Mouse (Mus musculus) hindbrain, embryonic 14.5 days (tissue): ENCODE results near the gene Gm36864. TPM values are rescaled to one million over a fixed set of nuclear protein-coding genes. Genes with fewer than 3 reads are reported as not detected.
"Not testable (repeated sequence)": the region's sequence is repeated elsewhere in the genome, so short reads cannot be mapped to it uniquely, and the experiment has no call there.

Source experiments
- ATAC-seq: fragments of 200-750 bp; cut with Nextera tagmentation; 2 replicates; pipeline ENCODE4 v1.8.0; 2017; ENCODE audit warnings: moderate number of reproducible peaks, mild to moderate bottlenecking, moderate TSS enrichment, moderate library complexity; ENCODE audit not compliant: low FRiP score
- DNase-seq: peaks from one replicate; pipeline ENCODE4 v3.0.0-alpha.2; 2015; ENCODE audit warnings: low spot score
- H3K27ac ChIP-seq: fragments of 300-500 bp; sonication (generic); 2 replicates; pipeline ENCODE4 v1.5.1; 2014; ENCODE audit warnings: mild to moderate bottlenecking, moderate library complexity
- H3K27me3 ChIP-seq: fragments of 300-500 bp; sonication (generic); 2 replicates; pipeline ENCODE4 v1.6.1; 2014; ENCODE audit warnings: mild to moderate bottlenecking, low read length, mixed read lengths; ENCODE audit not compliant: control insufficient read depth, insufficient read depth
- H3K36me3 ChIP-seq: fragments of 300-500 bp; sonication (generic); replicated peaks from 2 replicates; pipeline ENCODE4 v1.6.1; 2014; ENCODE audit not compliant: control insufficient read depth, insufficient read depth
- H3K4me1 ChIP-seq: fragments of 300-500 bp; sonication (generic); replicated peaks from 2 replicates; pipeline ENCODE4 v1.6.1; 2014; ENCODE audit warnings: antibody characterized with exemption, low read length, mixed read lengths; ENCODE audit not compliant: control insufficient read depth, insufficient read depth
- H3K4me2 ChIP-seq: fragments of 300-500 bp; sonication (generic); replicated peaks from 2 replicates; pipeline ENCODE4 v1.6.1; 2014; ENCODE audit warnings: mild to moderate bottlenecking, moderate library complexity
- H3K4me3 ChIP-seq: fragments of 300-500 bp; sonication (generic); replicated peaks from 2 replicates; pipeline ENCODE4 v1.5.1; 2014; ENCODE audit warnings: mild to moderate bottlenecking, low read length
- H3K9ac ChIP-seq: fragments of 300-500 bp; sonication (generic); 2 replicates; pipeline ENCODE4 v1.6.1; 2014
- H3K9me3 ChIP-seq: fragments of 300-500 bp; sonication (generic); 2 replicates; pipeline ENCODE4 v1.6.1; 2016; ENCODE audit warnings: low read length; ENCODE audit not compliant: control insufficient read depth
- WGBS: fragments of 180-500 bp; shearing (Covaris S2); extraction: QIAGEN DNeasy Blood & Tissue Kit; methylation state at CpG from one replicate; pipeline ENCODE4 v1.1.7; 2014; 5-methylcytosine and 5-hydroxymethylcytosine counted together
- polyA plus RNA-seq: library from polyadenylated mRNA; unstranded; fragments of >200 nt; fragmentation: Nextera tagmentation; extraction: Ambion mirVana; gene quantifications from 2 replicates; pipeline ENCODE4 v1.2.1, GENCODE M21; 2014

Gm36864 gene
- polyA plus RNA-seq, 1 experiment from 2014 or later, result not detected

DNA sequence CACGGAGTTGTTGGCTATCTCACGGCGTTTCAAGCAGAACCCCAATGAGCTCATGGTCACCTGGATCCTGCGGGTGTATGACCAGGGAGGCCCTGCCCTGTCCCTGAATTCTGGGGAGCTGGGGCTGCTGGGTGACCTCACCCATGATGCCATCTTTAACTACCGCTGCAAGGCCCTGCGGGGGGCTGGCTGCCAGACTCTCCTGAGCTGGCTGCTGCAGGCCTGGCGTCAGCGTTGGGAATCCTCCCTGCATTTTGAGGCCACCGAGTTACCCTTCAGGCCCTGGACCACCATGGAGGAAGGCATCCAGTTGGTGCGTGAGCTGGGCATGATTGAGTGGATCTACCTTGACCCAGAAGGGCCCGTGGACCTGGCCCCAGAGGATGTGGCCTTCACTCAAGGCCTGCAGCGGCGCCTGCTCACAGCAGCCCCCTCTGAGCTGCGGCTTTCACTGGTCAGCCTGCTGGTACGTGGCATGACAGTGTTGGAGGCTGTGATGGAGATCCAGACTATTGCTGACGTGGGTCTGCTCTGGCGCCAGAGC lies 14.8 kb downstream of the Gm36864 start:
- H3K4me2 ChIP-seq, H3K9me3 ChIP-seq, ATAC-seq, H3K9ac ChIP-seq, H3K27me3 ChIP-seq, DNase-seq, H3K4me3 ChIP-seq, H3K27ac ChIP-seq: not testable (repeated sequence)
- H3K36me3 ChIP-seq, result peaks cover 71% of the 10 kb centered on the region
- H3K4me1 ChIP-seq, result peaks cover 13% of the 10 kb centered on the region
- WGBS, result 95% methylated on average over 17 of the region's 17 CpGs

DNA sequence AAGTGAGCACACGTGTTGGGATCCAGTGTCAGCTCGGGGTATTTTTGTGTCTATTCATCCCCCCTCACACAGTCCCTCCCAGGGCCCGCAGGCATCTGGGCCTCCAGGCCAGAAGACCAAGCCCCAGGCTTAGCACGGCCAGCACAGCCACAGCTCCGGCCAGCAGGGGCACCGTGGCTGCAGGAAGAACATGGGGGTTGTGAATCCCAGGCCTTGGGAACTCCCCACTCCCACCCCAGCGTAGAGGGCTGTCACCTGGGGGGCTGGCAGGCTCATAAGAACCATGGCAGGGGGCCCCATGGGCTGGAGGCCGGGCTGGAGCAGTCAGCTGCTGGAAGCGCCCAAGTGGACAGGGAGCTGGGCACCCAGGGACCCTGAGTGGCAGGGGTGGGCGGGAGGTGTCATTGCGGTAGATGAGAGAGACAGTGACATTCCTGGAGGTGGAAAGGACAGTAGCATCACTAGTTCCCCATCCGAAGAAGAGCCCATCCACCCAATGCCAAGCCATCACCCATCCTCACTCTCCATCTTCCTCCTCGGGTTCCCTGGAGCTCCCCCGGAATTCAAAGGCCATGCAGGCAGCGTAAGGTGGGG lies 17.1 kb downstream of the Gm36864 start:
- H3K27ac ChIP-seq, result no peak overlapping the region
- H3K27me3 ChIP-seq, result no peaks in the 10 kb centered on the region
- H3K36me3 ChIP-seq, result peaks cover 67% of the 10 kb centered on the region
- H3K9ac ChIP-seq, result 0 out of 2 replicates have a peak overlapping the region, but pooled peaks have one; percentile 3
- H3K9me3 ChIP-seq, result no peaks in the 10 kb centered on the region
- no peak overlapping the region for H3K4me2 ChIP-seq
- H3K4me1 ChIP-seq, result peaks cover 8% of the 10 kb centered on the region
- DNase-seq (no peak), ATAC-seq (no peak)
- 75% methylated on average over 15 of the region's 15 CpGs for WGBS
- no peak overlapping the region for H3K4me3 ChIP-seq

DNA sequence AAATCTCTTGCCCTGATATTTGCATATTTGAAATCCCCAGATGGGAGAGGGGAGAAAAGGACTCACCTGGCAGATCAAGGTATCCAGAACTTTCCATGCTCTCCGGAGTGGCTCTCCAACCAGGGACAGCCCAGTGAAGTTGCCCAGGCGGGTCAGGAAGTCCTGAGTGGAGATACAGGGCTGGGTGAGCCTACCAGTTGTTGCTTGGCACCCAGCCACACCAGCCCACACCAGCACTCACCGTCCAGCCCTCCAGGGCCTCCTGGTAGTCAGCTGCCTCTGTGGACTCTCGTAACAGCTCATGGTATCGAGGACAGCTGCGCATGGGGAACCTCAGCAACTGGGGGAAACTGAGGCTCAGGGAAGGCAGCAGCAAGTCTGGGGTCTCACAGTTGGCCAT lies 19.0 kb downstream of the Gm36864 start:
- H3K9me3 ChIP-seq, result no peaks in the 10 kb centered on the region
- H3K36me3 ChIP-seq, result peaks cover 49% of the 10 kb centered on the region
- H3K27me3 ChIP-seq, result no peaks in the 10 kb centered on the region
- DNase-seq (no peak), ATAC-seq (no peak)
- no peak overlapping the region for H3K4me2 ChIP-seq
- H3K4me3 ChIP-seq, result no peak overlapping the region
- H3K9ac ChIP-seq, result no peak overlapping the region
- WGBS, result 83% methylated on average over 6 of the region's 6 CpGs
- H3K27ac ChIP-seq, result no peak overlapping the region
- no peaks in the 10 kb centered on the region; the same call in 1 of the 2 replicates for H3K4me1 ChIP-seq

DNA sequence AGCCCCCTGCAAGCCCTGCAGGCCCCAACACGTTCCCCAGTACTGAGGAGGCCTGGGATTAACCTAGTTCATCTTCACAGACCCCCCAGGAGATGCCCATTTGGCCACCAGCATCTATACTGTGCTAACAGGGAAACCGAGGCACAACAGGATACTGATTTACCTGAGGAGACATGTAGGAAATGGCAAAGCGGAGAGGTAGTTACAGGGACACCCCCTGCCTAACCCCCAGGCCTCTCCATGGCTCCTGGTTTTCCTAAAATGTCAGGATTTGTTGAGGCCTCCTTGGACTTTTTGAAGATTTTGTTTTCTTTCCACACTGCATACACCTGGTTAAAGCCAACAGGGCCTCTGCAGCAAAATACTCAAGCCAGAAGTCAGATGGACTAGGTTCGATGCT lies 21.3 kb downstream of the Gm36864 start, which contains the start of gene Acp4:
Gene Acp4, minus strand, starts transcription at position 101 of the 400 bp plus-strand sequence.
- Histone ChIP-seq H3K4me1 (no peaks in the 10 kb centered on the region; the same call in 1 of the 2 replicates), H3K9ac (no peak within 1 kb of the TSS), H3K36me3 (peaks cover 25% of the 10 kb centered on the region), H3K9me3 (no peaks in the 10 kb centered on the region), H3K4me2 (no peak within 1 kb of the TSS), H3K27me3 (0 out of 2 replicates have a peak, but pooled peaks cover 3% of the 10 kb centered on the region), H3K27ac (no peak within 1 kb of the TSS), H3K4me3 (no peak within 1 kb of the TSS)
- DNase-seq (no peak), ATAC-seq (no peak)
- WGBS, result 77% methylated on average over 4 of the region's 4 CpGs

DNA sequence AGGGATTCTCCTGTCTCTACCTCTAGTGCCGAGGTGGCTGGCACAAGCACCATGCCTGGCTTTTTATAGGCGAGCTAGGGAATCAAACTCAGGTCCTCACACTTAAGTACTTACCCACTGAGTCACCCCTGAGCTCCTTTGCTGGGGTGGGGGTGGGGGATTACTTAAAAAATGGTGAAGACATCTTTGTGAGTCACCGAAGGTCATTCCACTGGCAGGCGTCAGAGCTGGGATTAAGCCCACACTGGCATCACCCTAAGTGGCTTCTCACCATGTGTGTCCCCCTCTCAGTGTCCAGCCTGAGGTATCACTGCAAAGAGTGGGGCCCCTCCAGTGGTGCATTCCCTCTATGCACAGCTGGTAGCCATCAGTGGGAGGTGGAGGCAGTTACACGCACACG lies 24.4 kb downstream of the Gm36864 start:
- no peak overlapping the region for H3K27ac ChIP-seq
- ATAC-seq (no peak), DNase-seq (no peak)
- H3K27me3 ChIP-seq, result 0 out of 2 replicates have a peak, but pooled peaks cover 3% of the 10 kb centered on the region
- no peaks in the 10 kb centered on the region for H3K36me3 ChIP-seq
- no peaks in the 10 kb centered on the region for H3K9me3 ChIP-seq
- peaks cover 6% of the 10 kb centered on the region for H3K4me1 ChIP-seq
- no peak overlapping the region for H3K4me2 ChIP-seq
- WGBS, result 72% methylated on average over 6 of the region's 6 CpGs
- H3K9ac ChIP-seq, result no peak overlapping the region
- no peak overlapping the region for H3K4me3 ChIP-seq

DNA sequence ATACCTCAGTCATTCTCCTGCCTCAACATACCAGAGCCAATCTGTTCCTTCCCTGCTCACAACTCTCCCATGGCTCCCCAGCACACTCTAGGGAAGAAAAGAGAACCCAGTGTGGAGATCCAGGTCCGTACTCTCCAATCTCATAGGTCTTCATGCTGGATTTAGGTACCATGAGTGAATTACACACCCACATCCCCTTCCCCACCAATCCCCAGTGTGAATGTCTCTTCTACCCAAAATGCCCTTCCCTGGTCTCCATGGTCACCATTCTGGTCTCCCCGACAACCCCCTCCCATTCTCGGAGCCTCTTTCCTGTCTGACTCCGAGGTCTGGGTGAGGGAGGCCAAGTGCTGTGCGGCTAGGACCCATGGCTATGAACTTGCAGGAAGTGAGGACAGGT lies 25.2 kb downstream of the Gm36864 start, which contains the start of gene Gm15517:
Gene Gm15517, plus strand, starts transcription at position 301 of the 400 bp plus-strand sequence.
- H3K9me3 ChIP-seq, result no peaks in the 10 kb centered on the region
- 0 out of 2 replicates have a peak, but pooled peaks cover 3% of the 10 kb centered on the region for H3K27me3 ChIP-seq
- H3K27ac ChIP-seq, result no peak within 1 kb of the TSS
- DNase-seq (no peak), ATAC-seq (no peak)
- 49% methylated on average over 5 of the region's 5 CpGs for WGBS
- no peaks in the 10 kb centered on the region for H3K36me3 ChIP-seq
- no peak within 1 kb of the TSS for H3K4me3 ChIP-seq
- H3K9ac ChIP-seq, result no peak within 1 kb of the TSS
- H3K4me2 ChIP-seq, result no peak within 1 kb of the TSS
- peaks cover 6% of the 10 kb centered on the region for H3K4me1 ChIP-seq

DNA sequence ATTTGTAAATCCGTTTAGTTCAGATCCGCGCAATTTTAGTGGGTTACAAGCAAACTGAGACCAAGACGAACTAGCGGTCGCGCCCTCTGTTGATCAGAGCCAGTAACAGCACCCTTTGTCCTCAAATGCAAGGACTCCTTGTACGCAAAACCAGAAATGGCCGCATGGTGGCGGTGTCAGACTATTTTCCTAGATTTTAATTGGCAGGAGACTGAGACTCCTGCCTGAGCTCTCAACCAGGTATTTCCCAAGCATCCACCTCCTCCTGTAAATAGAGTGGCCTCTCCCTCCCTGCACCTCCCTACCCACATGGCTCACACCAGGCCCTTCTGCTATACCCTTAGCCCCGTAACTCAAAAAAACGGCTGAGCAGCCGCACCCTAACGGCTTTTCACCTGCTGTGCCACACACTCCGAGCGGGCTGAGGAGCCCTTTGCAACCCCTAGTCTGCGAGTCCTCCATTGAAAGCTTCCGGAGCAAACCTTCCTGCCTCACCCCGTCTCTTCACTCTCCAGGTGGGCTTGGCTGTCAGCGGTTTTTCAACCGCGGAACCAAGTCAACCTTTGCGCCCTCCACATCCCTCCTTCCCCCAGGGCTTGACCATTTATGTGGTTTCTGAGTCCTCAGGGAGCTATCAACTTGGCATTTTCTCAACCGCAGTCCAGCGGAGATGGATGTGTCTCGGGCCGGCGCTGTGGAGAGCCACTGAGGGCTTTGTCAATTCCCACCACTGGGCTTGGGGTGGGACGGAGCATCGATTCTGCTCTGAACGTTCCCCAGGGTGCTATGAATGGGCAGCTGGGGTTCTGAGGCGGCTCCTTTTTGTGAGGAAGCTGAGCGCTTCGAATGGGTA lies 27.0 kb downstream of the Gm36864 start:
- ATAC-seq (peak; percentile 83), DNase-seq (peak; percentile 100)
- H3K4me1 ChIP-seq, result peaks cover 6% of the 10 kb centered on the region
- peak overlapping the region; percentile 63 for H3K9ac ChIP-seq
- H3K4me2 ChIP-seq, result peak overlapping the region; percentile 73
- peak overlapping the region; percentile 66 for H3K27ac ChIP-seq
- no peaks in the 10 kb centered on the region for H3K36me3 ChIP-seq
- H3K4me3 ChIP-seq, result peak overlapping the region; percentile 31
- H3K27me3 ChIP-seq, result 0 out of 2 replicates have a peak, but pooled peaks cover 3% of the 10 kb centered on the region
- no peaks in the 10 kb centered on the region for H3K9me3 ChIP-seq
- 1% methylated on average over 34 of the region's 34 CpGs for WGBS

DNA sequence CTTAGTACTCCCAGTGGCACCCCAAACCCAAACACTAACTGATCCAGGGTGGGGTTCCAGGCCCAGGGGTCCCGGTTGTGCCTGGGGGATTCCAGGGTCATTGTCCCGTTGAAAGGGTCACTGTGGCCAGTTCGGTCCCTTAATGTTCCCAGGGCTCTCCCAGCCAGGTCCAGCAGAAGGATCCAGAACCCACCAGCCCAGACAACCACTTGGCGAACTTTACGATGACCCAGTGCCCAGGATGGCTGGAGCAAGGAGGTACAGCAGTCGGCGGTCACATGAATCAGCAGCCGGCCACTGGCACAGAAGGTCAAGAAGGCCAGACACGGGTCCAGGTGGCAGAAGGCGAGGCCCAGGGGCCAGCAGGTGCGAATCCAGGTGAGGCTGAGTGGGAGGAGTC lies 32.1 kb downstream of the Gm36864 start:
- Histone ChIP-seq H3K4me3 (no peak overlapping the region), H3K9me3 (no peaks in the 10 kb centered on the region), H3K27ac (no peak overlapping the region), H3K4me1 (peaks cover 4% of the 10 kb centered on the region), H3K27me3 (no peaks in the 10 kb centered on the region), H3K36me3 (no peaks in the 10 kb centered on the region), H3K4me2 (no peak overlapping the region), H3K9ac (no peak overlapping the region)
- DNase-seq, result no peak
- 83% methylated on average over 11 of the region's 11 CpGs for WGBS
- no peak for ATAC-seq

DNA sequence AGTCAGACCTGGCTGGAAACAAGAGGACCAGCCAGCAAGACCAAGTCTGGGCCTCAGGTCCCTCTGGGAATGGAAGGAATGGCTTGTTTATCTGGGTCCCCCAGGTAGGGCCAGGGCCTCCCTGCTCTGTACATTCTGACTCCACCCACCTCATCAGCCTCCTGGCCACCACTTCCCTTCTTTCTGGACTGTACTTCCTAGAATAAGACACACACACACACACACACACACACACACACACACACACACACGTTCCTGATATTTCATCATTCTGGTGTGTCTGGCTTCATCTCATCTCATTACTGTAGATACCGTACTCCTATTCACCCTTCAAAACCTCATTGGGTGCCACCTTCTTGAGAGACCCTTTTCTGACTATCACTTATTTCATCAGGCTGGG lies 33.4 kb downstream of the Gm36864 start:
- no peaks in the 10 kb centered on the region for H3K9me3 ChIP-seq
- H3K27ac ChIP-seq, result no peak overlapping the region
- H3K4me1 ChIP-seq, result no peaks in the 10 kb centered on the region
- no peaks in the 10 kb centered on the region for H3K27me3 ChIP-seq
- no peak overlapping the region for H3K4me3 ChIP-seq
- H3K9ac ChIP-seq, result no peak overlapping the region
- DNase-seq, result no peak
- no peak for ATAC-seq
- H3K4me2 ChIP-seq, result no peak overlapping the region
- 96% methylated on average over 2 of the region's 2 CpGs for WGBS
- H3K36me3 ChIP-seq, result no peaks in the 10 kb centered on the region
